Mouse (Mus musculus) lung, embryonic 14.5 days (tissue): ENCODE results near the gene Pdpr. TPM values are rescaled to one million over a fixed set of nuclear protein-coding genes. Genes with fewer than 3 reads are reported as not detected.
"Not testable (repeated sequence)": the region's sequence is repeated elsewhere in the genome, so short reads cannot be mapped to it uniquely, and the experiment has no call there.

ENCODE experiments used
- ATAC-seq: fragments of 200-750 bp; cut with Nextera tagmentation; 2 replicates; pipeline ENCODE4 v1.8.0; 2017; ENCODE audit warnings: mild to moderate bottlenecking, moderate TSS enrichment, moderate library complexity; ENCODE audit not compliant: insufficient read depth
- DNase-seq: peaks from one replicate; pipeline ENCODE4 v3.0.0-alpha.2; 2015
- H3K27ac ChIP-seq: fragments of 300-500 bp; sonication (generic); 2 replicates; pipeline ENCODE4 v1.5.1; 2014; ENCODE audit warnings: low read depth, mild to moderate bottlenecking, moderate library complexity
- H3K27me3 ChIP-seq: fragments of 300-500 bp; sonication (generic); 2 replicates; pipeline ENCODE4 v1.6.1; 2014; ENCODE audit warnings: low read length, control low read depth; ENCODE audit not compliant: insufficient read depth
- H3K36me3 ChIP-seq: fragments of 300-500 bp; sonication (generic); 2 replicates; pipeline ENCODE4 v1.6.1; 2014; ENCODE audit warnings: control low read depth; ENCODE audit not compliant: insufficient read depth
- H3K4me1 ChIP-seq: fragments of 300-500 bp; sonication (generic); 2 replicates; pipeline ENCODE4 v1.6.1; 2014; ENCODE audit warnings: antibody characterized with exemption, control low read depth; ENCODE audit not compliant: insufficient read depth
- H3K4me2 ChIP-seq: fragments of 300-500 bp; sonication (generic); 2 replicates; pipeline ENCODE4 v1.6.1; 2014; ENCODE audit warnings: mild to moderate bottlenecking
- H3K4me3 ChIP-seq: fragments of 300-500 bp; sonication (generic); 2 replicates; pipeline ENCODE4 v1.5.1; 2014; ENCODE audit warnings: low read depth, low read length
- H3K9ac ChIP-seq: fragments of 300-500 bp; sonication (generic); 2 replicates; pipeline ENCODE4 v1.6.1; 2014
- H3K9me3 ChIP-seq: fragments of 300-500 bp; sonication (generic); 2 replicates; pipeline ENCODE4 v1.6.1; 2016; ENCODE audit warnings: low read depth, low read length, control low read depth
- CTCF ChIP-seq: IDR thresholded peaks from 2 replicates; pipeline ENCODE4 v1.5.1; 2016; ENCODE audit warnings: antibody characterized with exemption, low read depth
- WGBS: fragments of 180-500 bp; shearing (Covaris S2); extraction: QIAGEN DNeasy Blood & Tissue Kit; methylation state at CpG from one replicate; pipeline ENCODE4 v1.1.7; 2014; 5-methylcytosine and 5-hydroxymethylcytosine counted together
- polyA plus RNA-seq: library from polyadenylated mRNA; unstranded; fragments of >200 nt; fragmentation: Nextera tagmentation; extraction: Ambion mirVana; gene quantifications from 2 replicates; pipeline ENCODE4 v1.2.1, GENCODE M21; 2014

Pdpr gene
- polyA plus RNA-seq, 1 experiment from 2014 or later, result 7.1 TPM

DNA sequence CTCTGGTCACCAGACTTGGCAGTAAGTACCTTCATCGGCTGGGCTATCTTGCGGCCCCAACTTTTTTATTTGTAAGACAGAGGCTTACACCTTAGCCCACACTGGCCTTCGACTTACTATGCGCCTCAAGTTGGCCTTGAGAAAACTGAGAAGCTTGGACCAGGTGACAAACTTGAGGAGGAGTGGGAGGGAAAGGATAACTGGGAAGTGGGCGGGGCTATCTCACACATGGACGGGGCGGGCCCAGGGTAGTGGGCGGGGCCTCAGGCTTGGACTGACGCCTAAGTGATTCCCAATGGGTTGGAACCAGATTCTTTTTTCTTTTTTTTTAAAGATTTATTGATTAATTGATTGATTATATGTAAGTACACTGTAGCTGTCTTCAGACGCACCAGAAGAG lies 27.0 kb upstream of the Pdpr start:
- Histone ChIP-seq H3K27ac (no peak overlapping the region), H3K4me2 (no peak overlapping the region), H3K36me3 (no peaks in the 10 kb centered on the region), H3K9me3 (no peaks in the 10 kb centered on the region), H3K4me1 (no peaks in the 10 kb centered on the region), H3K4me3 (no peak overlapping the region), H3K27me3 (no peaks in the 10 kb centered on the region), H3K9ac (no peak overlapping the region)
- 21% methylated on average over 10 of the region's 10 CpGs for WGBS
- ATAC-seq (no peak), DNase-seq (peak; percentile 39)
- TF ChIP-seq CTCF, result no peak

DNA sequence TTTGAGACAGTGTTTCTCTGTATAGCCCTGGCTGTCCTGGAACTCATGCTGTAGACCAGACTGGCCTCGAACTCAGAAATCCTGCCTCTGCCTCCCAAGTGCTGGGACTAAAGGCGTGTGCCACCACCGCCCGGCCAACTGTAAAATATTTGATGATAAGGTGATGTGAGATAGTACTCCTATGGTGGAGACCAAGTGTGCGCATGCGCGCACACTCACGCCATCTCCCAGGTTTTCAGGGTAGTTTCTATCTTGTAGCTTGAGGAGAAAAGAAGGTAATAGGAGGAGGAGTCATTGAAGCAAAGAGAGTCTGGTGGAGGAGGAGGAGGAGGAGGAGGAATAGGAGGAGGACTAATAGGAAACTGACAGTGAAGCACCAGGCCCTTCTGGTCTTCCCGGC lies 25.8 kb upstream of the Pdpr start:
- not testable (repeated sequence) for ATAC-seq, H3K27ac ChIP-seq, H3K4me2 ChIP-seq, H3K27me3 ChIP-seq, H3K4me1 ChIP-seq, DNase-seq, H3K9me3 ChIP-seq, H3K4me3 ChIP-seq, H3K9ac ChIP-seq, H3K36me3 ChIP-seq
- 90% methylated on average over 9 of the region's 9 CpGs for WGBS

DNA sequence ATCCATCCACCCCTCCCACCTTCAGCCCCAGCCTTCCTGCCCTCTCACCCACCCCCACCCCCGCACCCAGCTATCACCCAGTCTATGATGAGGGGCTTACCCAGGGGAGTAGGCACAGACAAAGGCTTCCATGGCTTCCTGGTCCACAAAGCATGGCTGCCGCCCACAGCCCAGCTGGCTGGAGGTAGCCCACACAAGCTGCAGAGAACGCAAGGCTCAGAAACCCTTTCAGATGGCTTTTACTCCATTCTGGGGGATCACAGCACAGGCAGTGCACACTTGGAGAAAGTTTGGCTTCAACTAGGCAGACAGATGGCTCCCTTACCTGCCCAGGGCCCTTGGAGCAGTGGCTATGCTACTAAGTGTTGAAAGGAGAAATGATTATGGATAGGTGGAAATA lies 18.5 kb upstream of the Pdpr start:
- H3K4me3 ChIP-seq, result no peak overlapping the region
- no peak for ATAC-seq
- no peak overlapping the region for H3K27ac ChIP-seq
- H3K4me1 ChIP-seq, result no peaks in the 10 kb centered on the region
- 71% methylated on average over 3 of the region's 3 CpGs for WGBS
- H3K9ac ChIP-seq, result no peak overlapping the region
- TF ChIP-seq CTCF, result no peak
- no peaks in the 10 kb centered on the region for H3K9me3 ChIP-seq
- H3K27me3 ChIP-seq, result no peaks in the 10 kb centered on the region
- no peaks in the 10 kb centered on the region for H3K36me3 ChIP-seq
- no peak overlapping the region for H3K4me2 ChIP-seq
- no peak for DNase-seq

DNA sequence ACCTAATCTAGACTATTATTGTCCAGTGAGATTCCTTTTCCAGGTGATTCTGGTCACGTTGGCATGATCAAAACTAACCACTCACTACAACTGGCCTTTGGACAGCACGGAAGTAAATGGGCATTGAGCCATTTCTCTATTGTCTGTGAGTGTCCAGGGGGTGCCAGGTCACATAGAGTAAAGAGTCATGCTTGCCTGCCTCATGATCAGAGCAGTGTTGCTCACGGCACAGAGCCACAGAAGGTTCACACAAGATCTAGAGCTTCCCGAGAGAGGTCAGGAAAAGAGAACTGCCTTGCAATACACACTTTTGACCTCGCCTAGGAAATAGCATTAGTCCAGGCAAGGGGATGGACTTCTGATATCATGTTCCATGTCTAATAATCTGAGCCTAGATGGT lies 15.0 kb upstream of the Pdpr start:
- Histone ChIP-seq H3K27me3 (no peaks in the 10 kb centered on the region), H3K27ac (no peak overlapping the region), H3K9me3 (no peaks in the 10 kb centered on the region), H3K36me3 (no peaks in the 10 kb centered on the region), H3K4me1 (no peaks in the 10 kb centered on the region), H3K4me2 (no peak overlapping the region), H3K4me3 (no peak overlapping the region), H3K9ac (no peak overlapping the region; the same call in 1 of the 2 replicates)
- no peak for ATAC-seq
- 59% methylated on average over 5 of the region's 5 CpGs for WGBS
- no peak for TF ChIP-seq CTCF
- no peak for DNase-seq

DNA sequence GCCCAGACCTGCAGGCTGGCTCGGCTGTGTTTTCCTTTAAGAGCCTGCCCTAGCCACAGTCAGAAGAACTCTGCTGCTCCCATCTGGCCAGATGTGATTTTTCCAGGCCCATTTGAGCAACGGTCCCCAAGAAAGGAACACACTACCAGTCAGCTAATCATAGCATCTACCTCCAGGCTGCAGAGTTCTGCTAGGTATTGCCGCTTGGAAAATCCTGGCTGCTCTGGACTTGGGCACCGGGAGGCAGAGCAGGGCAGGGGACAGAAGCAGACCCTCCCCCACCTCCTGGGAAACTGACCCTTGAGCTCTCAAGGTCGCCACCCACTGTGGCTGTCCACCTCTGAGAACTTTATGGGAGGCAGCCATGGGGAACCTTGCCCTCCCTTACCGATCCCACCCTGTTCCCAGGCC lies 14.6 kb upstream of the Pdpr start:
- no peak for ATAC-seq
- H3K4me2 ChIP-seq, result no peak overlapping the region
- no peak overlapping the region for H3K27ac ChIP-seq

DNA sequence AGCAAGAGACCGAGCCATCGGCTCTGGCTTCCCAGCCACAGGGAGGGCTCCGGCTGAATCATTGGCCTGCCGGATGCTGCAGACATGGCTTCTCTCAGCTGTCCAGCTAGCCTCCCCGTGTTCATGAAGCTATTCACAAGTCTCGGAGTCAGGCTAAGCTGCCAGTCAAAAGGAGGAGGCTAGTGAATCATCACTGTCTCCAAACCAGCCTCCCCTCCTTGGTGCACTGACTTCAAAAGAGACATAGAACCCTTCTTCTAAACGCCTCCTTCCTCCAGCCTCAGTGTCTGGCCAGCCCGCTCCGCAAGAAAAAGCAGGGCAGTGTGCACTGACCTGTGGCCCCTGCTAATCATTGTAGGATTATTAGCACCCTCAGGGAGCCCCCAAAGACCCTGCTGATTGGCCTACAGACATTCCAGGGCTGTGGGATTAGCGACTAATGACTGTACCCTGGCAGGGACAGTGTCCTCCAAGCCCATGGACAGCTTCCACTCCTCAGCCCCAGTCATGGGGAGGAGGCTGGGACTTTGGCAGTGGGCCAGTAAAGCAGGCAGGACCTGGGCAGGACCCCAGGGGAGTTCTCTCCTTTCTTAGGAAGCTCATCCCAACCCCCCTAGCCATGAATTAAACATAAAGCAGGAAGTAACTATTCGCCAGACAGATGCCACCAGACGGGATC lies 12.7 kb upstream of the Pdpr start:
- H3K36me3 ChIP-seq, result no peaks in the 10 kb centered on the region
- no peak overlapping the region for H3K4me3 ChIP-seq
- DNase-seq, result no peak
- H3K4me1 ChIP-seq, result no peaks in the 10 kb centered on the region
- no peak overlapping the region for H3K27ac ChIP-seq
- no peak for ATAC-seq
- H3K4me2 ChIP-seq, result no peak overlapping the region
- H3K27me3 ChIP-seq, result no peaks in the 10 kb centered on the region
- 59% methylated on average over 12 of the region's 12 CpGs for WGBS
- H3K9me3 ChIP-seq, result no peaks in the 10 kb centered on the region
- no peak overlapping the region for H3K9ac ChIP-seq
- TF ChIP-seq CTCF, result no peak

More for the DNA sequence above, 14.6 kb upstream of the Pdpr start:
- peak; percentile 64 for DNase-seq
- TF ChIP-seq CTCF, result peak; percentile 42
- H3K4me3 ChIP-seq, result no peak overlapping the region
- no peaks in the 10 kb centered on the region for H3K4me1 ChIP-seq
- H3K9ac ChIP-seq, result no peak overlapping the region; the same call in 1 of the 2 replicates
- H3K36me3 ChIP-seq, result no peaks in the 10 kb centered on the region
- 27% methylated on average over 6 of the region's 6 CpGs for WGBS
- H3K27me3 ChIP-seq, result no peaks in the 10 kb centered on the region
- H3K9me3 ChIP-seq, result no peaks in the 10 kb centered on the region

DNA sequence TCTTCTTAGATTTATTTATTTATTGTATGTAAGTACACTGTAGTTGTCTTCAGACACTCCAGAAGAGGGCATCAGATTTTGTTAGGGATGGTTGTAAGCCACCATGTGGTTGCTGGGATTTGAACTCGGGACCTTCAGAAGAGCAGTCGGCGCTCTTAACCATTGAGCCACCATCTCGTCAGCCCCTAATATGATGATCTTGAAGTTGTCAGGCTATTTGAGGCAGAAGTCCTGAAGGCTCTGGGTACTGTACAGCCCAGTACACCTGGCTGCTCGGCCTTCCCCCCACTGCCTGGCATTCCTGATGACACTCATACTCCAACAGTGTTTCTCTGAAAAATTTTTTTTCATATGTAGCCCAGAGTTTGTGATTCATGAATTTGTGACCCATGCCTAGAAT lies 10.5 kb upstream of the Pdpr start:
- 78% methylated on average over 5 of the region's 5 CpGs for WGBS
- not testable (repeated sequence) for DNase-seq

More for the DNA sequence above, 10.5 kb upstream of the Pdpr start:
- H3K9ac ChIP-seq, H3K36me3 ChIP-seq, H3K4me3 ChIP-seq, H3K27ac ChIP-seq, H3K9me3 ChIP-seq, H3K4me2 ChIP-seq, H3K4me1 ChIP-seq, ATAC-seq, H3K27me3 ChIP-seq: not testable (repeated sequence)
